Mouse (Mus musculus) embryonic facial prominence, embryonic 14.5 days (tissue): ENCODE measurements around the gene Ankrd36. TPM values are rescaled to one million over a fixed set of nuclear protein-coding genes. Genes with fewer than 3 reads are reported as not detected.

Experiments used
- ATAC-seq: fragments of 200-750 bp; cut with Nextera tagmentation; 2 replicates; pipeline ENCODE4 v1.8.0; 2017; ENCODE audit warnings: low read depth, moderate number of reproducible peaks, moderate TSS enrichment
- DNase-seq: peaks from one replicate; pipeline ENCODE4 v3.0.0-alpha.2; 2015; ENCODE audit warnings: low spot score
- H3K27ac ChIP-seq: fragments of 300-500 bp; sonication (generic); replicated peaks from 2 replicates; pipeline ENCODE4 v1.5.1; 2014; ENCODE audit warnings: low read depth, mild to moderate bottlenecking, low read length, moderate library complexity
- H3K27me3 ChIP-seq: fragments of 300-500 bp; sonication (generic); replicated peaks from 2 replicates; pipeline ENCODE4 v1.6.1; 2014; ENCODE audit warnings: low read length; ENCODE audit not compliant: control insufficient read depth, insufficient read depth
- H3K36me3 ChIP-seq: fragments of 300-500 bp; sonication (generic); 2 replicates; pipeline ENCODE4 v1.6.1; 2014; ENCODE audit warnings: low read length, mixed read lengths; ENCODE audit not compliant: control insufficient read depth, insufficient read depth
- H3K4me1 ChIP-seq: fragments of 300-500 bp; sonication (generic); 2 replicates; pipeline ENCODE4 v1.6.1; 2014; ENCODE audit warnings: antibody characterized with exemption, low read length; ENCODE audit not compliant: control insufficient read depth, insufficient read depth
- H3K4me2 ChIP-seq: fragments of 300-500 bp; sonication (generic); 2 replicates; pipeline ENCODE4 v1.6.1; 2014; ENCODE audit warnings: low read depth, mild to moderate bottlenecking, low read length, moderate library complexity, mixed read lengths
- H3K4me3 ChIP-seq: fragments of 300-500 bp; sonication (generic); 2 replicates; pipeline ENCODE4 v1.5.1; 2014; ENCODE audit warnings: low read depth, mild to moderate bottlenecking, low read length
- H3K9ac ChIP-seq: fragments of 300-500 bp; sonication (generic); 2 replicates; pipeline ENCODE4 v1.6.1; 2014; ENCODE audit warnings: low read depth, mild to moderate bottlenecking, low read length, moderate library complexity, mixed read lengths
- H3K9me3 ChIP-seq: fragments of 300-500 bp; sonication (generic); 2 replicates; pipeline ENCODE4 v1.6.1; 2016; ENCODE audit warnings: low read length; ENCODE audit not compliant: control insufficient read depth
- WGBS: fragments of 180-500 bp; shearing (Covaris S2); extraction: QIAGEN DNeasy Blood & Tissue Kit; methylation state at CpG from one replicate; pipeline ENCODE4 v1.1.7; 2014; 5-methylcytosine and 5-hydroxymethylcytosine counted together
- polyA plus RNA-seq: library from polyadenylated mRNA; unstranded; fragments of >200 nt; fragmentation: Nextera tagmentation; extraction: Ambion mirVana; gene quantifications from 2 replicates; pipeline ENCODE4 v1.2.1, GENCODE M21; 2014

Gene Ankrd36
- polyA plus RNA-seq, 1 experiment from 2014 or later = not detected

DNA sequence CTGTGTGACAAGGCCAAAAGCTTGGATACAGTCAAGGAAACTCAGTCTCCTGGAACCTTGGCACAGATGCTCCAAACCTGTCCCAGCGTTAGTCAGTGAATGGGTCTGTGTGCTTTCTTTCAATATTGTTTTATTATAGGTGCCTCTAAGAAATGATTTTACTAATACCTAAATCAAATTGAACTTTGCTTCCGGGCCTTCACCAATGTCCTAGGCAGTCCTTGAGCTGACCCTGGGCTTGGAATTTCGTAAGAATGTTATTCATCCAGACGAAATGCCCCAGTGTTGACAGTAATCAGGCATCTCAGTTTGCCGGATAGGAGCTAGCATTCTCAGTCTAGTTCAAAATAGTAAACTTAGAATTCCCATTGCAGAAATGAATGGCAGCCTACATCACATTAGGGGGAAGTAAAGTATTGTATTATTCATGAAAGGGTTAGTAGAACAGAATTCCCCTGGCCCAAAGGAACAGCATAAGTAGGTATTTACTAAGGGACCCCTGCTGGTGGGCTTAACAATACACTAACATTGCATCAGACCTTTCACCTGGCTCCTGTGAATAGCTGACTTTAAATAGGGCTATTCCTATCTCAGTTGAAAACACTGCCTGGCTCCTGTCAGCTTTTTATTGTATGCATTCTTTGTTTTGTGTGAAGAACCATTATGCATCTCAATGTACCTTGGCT is 132.9 kb downstream of the Ankrd36 start:
- Histone ChIP-seq H3K9me3 (no peaks in the 10 kb centered on the region), H3K4me3 (no peak overlapping the region), H3K27me3 (no peaks in the 10 kb centered on the region), H3K4me2 (no peak overlapping the region), H3K4me1 (peaks cover 12% of the 10 kb centered on the region), H3K36me3 (peaks cover 21% of the 10 kb centered on the region), H3K9ac (no peak overlapping the region), H3K27ac (no peak overlapping the region)
- DNase-seq (no peak), ATAC-seq (no peak)
- WGBS = 76% methylated on average over 5 of the region's 5 CpGs

DNA sequence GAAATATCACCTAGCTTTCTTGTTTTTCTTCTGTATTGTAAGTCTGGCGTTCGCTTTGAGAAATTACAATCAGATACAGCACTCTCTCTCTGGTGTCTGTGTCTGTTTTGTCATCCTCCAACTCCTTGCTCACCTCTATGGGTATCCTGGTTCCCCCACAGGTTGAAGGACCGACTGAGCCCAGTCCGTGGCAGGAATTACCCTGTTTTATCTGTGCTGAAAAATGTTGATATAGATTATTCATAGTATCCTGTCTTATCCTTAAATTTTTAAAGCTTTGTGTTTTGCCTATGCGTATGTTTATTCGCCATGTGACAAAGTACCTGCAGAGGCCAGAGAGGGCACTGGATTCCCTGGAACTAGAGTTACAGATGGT is 133.5 kb downstream of the Ankrd36 start:
- ATAC-seq (no peak), DNase-seq (no peak)
- Histone ChIP-seq H3K9ac (no peak overlapping the region), H3K27ac (no peak overlapping the region), H3K4me1 (peaks cover 12% of the 10 kb centered on the region), H3K4me2 (no peak overlapping the region), H3K36me3 (peaks cover 21% of the 10 kb centered on the region), H3K27me3 (no peaks in the 10 kb centered on the region), H3K9me3 (no peaks in the 10 kb centered on the region), H3K4me3 (no peak overlapping the region)
- 93% methylated on average over 6 of the region's 6 CpGs for WGBS

DNA sequence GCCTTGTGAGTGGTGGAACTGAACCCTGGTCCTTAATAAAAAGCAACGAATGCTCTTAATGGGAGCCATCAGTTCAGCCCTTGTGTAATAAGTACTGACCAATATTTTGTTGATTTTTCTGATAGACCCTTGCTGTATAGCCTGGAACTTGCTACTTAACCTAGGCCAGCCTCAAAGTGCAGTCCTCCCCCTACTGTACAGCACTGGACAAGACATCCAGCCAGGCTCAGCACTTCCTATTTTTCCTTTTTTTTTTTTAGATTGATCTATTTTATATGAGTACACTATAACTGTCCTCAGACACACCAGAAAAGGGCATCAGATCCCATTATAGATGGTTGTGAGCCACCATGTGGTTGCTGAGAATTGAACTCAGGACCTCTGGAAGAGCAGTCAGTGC is 133.9 kb downstream of the Ankrd36 start:
- no peak for DNase-seq
- ATAC-seq = no peak
- no peak overlapping the region for H3K4me2 ChIP-seq
- no peak overlapping the region for H3K4me3 ChIP-seq
- peaks cover 21% of the 10 kb centered on the region for H3K36me3 ChIP-seq
- H3K4me1 ChIP-seq = peaks cover 12% of the 10 kb centered on the region
- H3K9me3 ChIP-seq = no peaks in the 10 kb centered on the region
- H3K9ac ChIP-seq = no peak overlapping the region
- H3K27me3 ChIP-seq = no peaks in the 10 kb centered on the region
- 89% methylated on average over 1 of the region's 1 CpGs for WGBS
- H3K27ac ChIP-seq = no peak overlapping the region

DNA sequence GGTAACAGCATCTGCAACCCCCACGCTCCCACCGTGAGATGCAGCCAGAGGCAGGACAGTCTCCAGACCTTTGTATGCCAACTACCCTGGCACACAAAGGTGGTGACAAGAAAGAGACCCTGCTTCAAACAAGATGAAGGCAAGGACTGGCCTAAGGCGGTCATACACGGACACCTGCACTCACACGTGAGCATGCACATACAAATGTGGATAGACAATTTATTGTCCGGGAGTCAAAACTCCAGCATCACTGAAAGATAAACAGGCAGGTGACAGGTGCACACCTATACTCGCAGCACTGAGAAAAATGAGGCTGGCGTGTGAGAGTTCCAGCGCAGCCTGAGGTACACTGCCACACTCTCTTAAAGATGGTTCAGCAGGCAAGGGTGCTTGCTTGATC is 136.5 kb downstream of the Ankrd36 start:
- Histone ChIP-seq H3K27ac (no peak overlapping the region), H3K36me3 (peaks cover 21% of the 10 kb centered on the region), H3K9me3 (no peaks in the 10 kb centered on the region), H3K27me3 (no peaks in the 10 kb centered on the region), H3K9ac (0 out of 2 replicates have a peak overlapping the region, but pooled peaks have one; percentile 93), H3K4me1 (peaks cover 12% of the 10 kb centered on the region), H3K4me3 (peak overlapping the region; percentile 72; the same call in 1 of the 2 replicates), H3K4me2 (peak overlapping the region; percentile 81)
- ATAC-seq = no peak
- WGBS = 90% methylated on average over 9 of the region's 9 CpGs
- DNase-seq = no peak

GRCm38 (mm10) chr11:5706874-5707529 is 137.5 kb downstream of the Ankrd36 start:
- Histone ChIP-seq H3K4me2 (peak overlapping the region; percentile 81), H3K9ac (peak overlapping the region; percentile 93), H3K9me3 (no peaks in the 10 kb centered on the region), H3K27ac (0 out of 2 replicates have a peak overlapping the region, but pooled peaks have one; percentile 18), H3K4me3 (peak overlapping the region; percentile 72), H3K27me3 (no peaks in the 10 kb centered on the region), H3K4me1 (peaks cover 12% of the 10 kb centered on the region), H3K36me3 (peaks cover 21% of the 10 kb centered on the region)
- peak; percentile 79 for ATAC-seq
- DNase-seq = peak; percentile 29
- 1% methylated on average over 26 of the region's 43 CpGs for WGBS

DNA sequence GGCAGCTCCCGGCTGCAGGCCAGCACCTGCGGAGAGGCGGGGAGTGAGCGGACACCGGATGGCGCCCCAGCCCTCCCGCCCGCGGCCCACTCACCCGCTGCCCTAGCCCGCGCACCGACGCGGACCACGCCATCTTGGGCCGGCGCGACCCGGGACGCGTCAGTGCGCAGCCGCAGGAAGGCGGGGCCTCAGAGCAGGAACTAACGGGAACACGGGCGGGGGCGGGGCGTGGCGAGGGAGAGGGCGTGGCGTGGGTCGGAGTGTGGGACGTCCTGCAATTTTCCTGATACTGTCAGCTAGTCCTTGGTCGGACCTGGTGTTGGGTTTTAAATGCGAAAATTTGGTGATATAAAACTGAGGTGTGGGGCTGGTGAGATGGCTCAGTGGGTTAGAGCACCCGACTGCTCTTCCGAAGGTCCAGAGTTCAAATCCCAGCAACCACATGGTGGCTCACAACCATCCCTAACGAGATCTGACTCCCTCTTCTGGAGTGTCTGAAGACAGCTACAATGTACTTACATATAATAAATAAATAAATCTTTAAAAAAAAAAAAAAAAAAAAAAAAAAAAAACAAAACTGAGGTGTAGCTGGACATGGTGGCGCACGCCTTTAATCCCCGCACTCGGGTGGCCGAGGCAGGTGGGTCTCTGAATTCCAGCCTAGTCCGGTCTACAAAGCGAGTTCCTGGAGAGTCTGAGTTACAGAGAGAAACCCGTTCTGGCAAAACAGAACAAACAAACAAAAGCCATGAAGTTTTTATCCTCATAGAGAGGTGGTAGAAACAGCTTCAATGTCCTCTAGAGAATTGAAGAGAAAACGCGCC is 138.3 kb downstream of the Ankrd36 start:
- H3K36me3 ChIP-seq = peaks cover 19% of the 10 kb centered on the region
- peak overlapping the region; percentile 81 for H3K4me2 ChIP-seq
- H3K4me3 ChIP-seq = peak overlapping the region; percentile 72
- no peaks in the 10 kb centered on the region for H3K9me3 ChIP-seq
- 0 out of 2 replicates have a peak overlapping the region, but pooled peaks have one; percentile 18 for H3K27ac ChIP-seq
- DNase-seq (peak; percentile 94), ATAC-seq (peak; percentile 96)
- WGBS = 27% methylated on average over 33 of the region's 50 CpGs
- H3K27me3 ChIP-seq = no peaks in the 10 kb centered on the region
- H3K4me1 ChIP-seq = peaks cover 12% of the 10 kb centered on the region
- H3K9ac ChIP-seq = peak overlapping the region; percentile 93

GRCm38 (mm10) chr11:5715179-5715578 is 145.7 kb downstream of the Ankrd36 start:
- H3K9me3 ChIP-seq = no peaks in the 10 kb centered on the region
- H3K27me3 ChIP-seq = no peaks in the 10 kb centered on the region
- no peak overlapping the region for H3K9ac ChIP-seq
- H3K4me1 ChIP-seq = no peaks in the 10 kb centered on the region
- DNase-seq = no peak
- peaks cover 61% of the 10 kb centered on the region for H3K36me3 ChIP-seq
- no peak overlapping the region for H3K4me3 ChIP-seq
- ATAC-seq = no peak
- H3K4me2 ChIP-seq = no peak overlapping the region
- 90% methylated on average over 9 of the region's 9 CpGs for WGBS
- no peak overlapping the region for H3K27ac ChIP-seq

- Histone ChIP-seq H3K4me1 (no peaks in the 10 kb centered on the region), H3K27me3 (no peaks in the 10 kb centered on the region), H3K36me3 (peaks cover 61% of the 10 kb centered on the region), H3K9me3 (no peaks in the 10 kb centered on the region), H3K27ac (no peak within 1 kb of the TSS), H3K4me2 (no peak within 1 kb of the TSS), H3K4me3 (no peak within 1 kb of the TSS), H3K9ac (no peak within 1 kb of the TSS)
- DNase-seq (no peak), ATAC-seq (no peak)
- 84% methylated on average over 12 of the region's 14 CpGs for WGBS
These were observed 146.2 kb downstream of the Ankrd36 start, which contains the start of gene Mrps24 for GRCm38 (mm10) chr11:5715630-5716105. Mrps24 (minus strand) TSS chr11:5715680.
